Mouse (Mus musculus) retina, postnatal 1 day (tissue): ENCODE results near the gene Iqschfp.

Experiments
- DNase-seq: peaks from one replicate; pipeline ENCODE4 v3.0.0-alpha.2; 2012

Iqschfp gene

GRCm38 (mm10) chr3:68466643-68467042 lies 574.6 kb downstream of the Iqschfp start:
- no peak for DNase-seq

GRCm38 (mm10) chr3:68467941-68468687 lies 576.1 kb downstream of the Iqschfp start:
- peak; percentile 34 for DNase-seq

- DNase-seq, result no peak
Measured at GRCm38 (mm10) chr3:68469643-68470042, 577.6 kb downstream of the Iqschfp start.

GRCm38 (mm10) chr3:68470061-68470460 lies 578.0 kb downstream of the Iqschfp start:
- no peak for DNase-seq

- DNase-seq, result no peak
Measured at GRCm38 (mm10) chr3:68470622-68471021, 578.6 kb downstream of the Iqschfp start.

- no peak for DNase-seq
Measured at GRCm38 (mm10) chr3:68476336-68476735, 584.3 kb downstream of the Iqschfp start.

GRCm38 (mm10) chr3:68477478-68477877 lies 585.4 kb downstream of the Iqschfp start:
- DNase-seq, result no peak

- no peak for DNase-seq
Measured at GRCm38 (mm10) chr3:68479266-68479665, 587.2 kb downstream of the Iqschfp start.

GRCm38 (mm10) chr3:68483517-68483916 lies 591.5 kb downstream of the Iqschfp start:
- no peak for DNase-seq

- no peak for DNase-seq
Measured at GRCm38 (mm10) chr3:68484021-68484420, 592.0 kb downstream of the Iqschfp start.

- no peak for DNase-seq
Measured at GRCm38 (mm10) chr3:68484561-68484960, 592.5 kb downstream of the Iqschfp start.

GRCm38 (mm10) chr3:68487621-68488020 lies 595.6 kb downstream of the Iqschfp start:
- DNase-seq, result no peak

GRCm38 (mm10) chr3:68488316-68488715 lies 596.3 kb downstream of the Iqschfp start:
- no peak for DNase-seq

- no peak for DNase-seq
Measured at GRCm38 (mm10) chr3:68491516-68491915, 599.5 kb downstream of the Iqschfp start.

GRCm38 (mm10) chr3:68492066-68492465 lies 600.0 kb downstream of the Iqschfp start:
- DNase-seq, result no peak

- DNase-seq, result no peak
Measured at GRCm38 (mm10) chr3:68492513-68492912, 600.5 kb downstream of the Iqschfp start.

- no peak for DNase-seq
Measured at GRCm38 (mm10) chr3:68493170-68493585, 601.1 kb downstream of the Iqschfp start.

GRCm38 (mm10) chr3:68493586-68494295 lies 601.7 kb downstream of the Iqschfp start:
- DNase-seq, result peak; percentile 87

- DNase-seq, result no peak
Measured at GRCm38 (mm10) chr3:68494296-68495095, 602.5 kb downstream of the Iqschfp start.

- peak; percentile 70 for DNase-seq
Measured at GRCm38 (mm10) chr3:68495096-68495735, 603.2 kb downstream of the Iqschfp start.

GRCm38 (mm10) chr3:68495736-68496242 lies 603.8 kb downstream of the Iqschfp start:
- DNase-seq, result no peak

GRCm38 (mm10) chr3:68496513-68496912 lies 604.5 kb downstream of the Iqschfp start:
- DNase-seq, result no peak
